Mouse (Mus musculus) left cerebral cortex, adult 11 months (tissue): ENCODE data around the gene 1700020N15Rik.
"Not testable (repeated sequence)": the region's sequence is repeated elsewhere in the genome, so short reads cannot be mapped to it uniquely, and the experiment has no call there.

Experiments used
- DNase-seq: peaks from one replicate; pipeline ENCODE4 v3.0.0; 2022; ENCODE audit warnings: low spot score

The 1700020N15Rik gene

GRCm38 (mm10) chrX:69945000-69945399 is at the start of gene 1700020N15Rik:
Gene 1700020N15Rik, plus strand, starts transcription at chrX:69945300.
- not testable (repeated sequence) for DNase-seq

- DNase-seq: no peak
Observed at GRCm38 (mm10) chrX:69976790-69977579, 31.9 kb downstream of the 1700020N15Rik start.
